Mouse (Mus musculus): ENCODE data around the gene Zhx3.

- no peak for TF ChIP-seq POLR2A (IDR thresholded peaks at IDR 0.05; ENCODE audit: control insufficient read depth, low read depth, low read length)
- no peak for TF ChIP-seq CTCF (IDR thresholded peaks at IDR 0.05; ENCODE audit: control insufficient read depth, insufficient read depth, insufficient replicate concordance, low read depth, low read length)
These were observed 33.3 kb upstream of the Zhx3 start for GRCm38 (mm10) chr2:160906101-160906500.

Measured in testis, adult 2 months (tissue).